Mouse (Mus musculus): Measurements from ENCODE around the gene Grwd1. TPM values are rescaled to one million over a fixed set of nuclear protein-coding genes. Genes with fewer than 3 reads are reported as not detected.

The Grwd1 gene
- polyA plus RNA-seq, 1 experiment from 2014 or later: 45.8 TPM

GRCm38 (mm10) chr7:45797661-45798510 is 32.9 kb downstream of the Grwd1 start:
- Histone ChIP-seq H3K27ac (ENCODE audit: low read length) (no peak overlapping the region), H3K4me3 (ENCODE audit: low read depth, low read length) (peak overlapping the region; percentile 22)
- WGBS: 2% methylated on average over 60 of the region's 60 CpGs

GRCm38 (mm10) chr7:45796950-45797349 is 33.8 kb downstream of the Grwd1 start:
- Histone ChIP-seq H3K9ac (ENCODE audit: low read depth, low read length) (no peak overlapping the region; the same call in 1 of the 2 replicates), H3K27me3 (ENCODE audit: control insufficient read depth, insufficient read depth, low read depth, low read length) (no peaks in the 10 kb centered on the region; the same call in 1 of the 2 replicates), H3K4me1 (ENCODE audit: control insufficient read depth, insufficient read depth, low read length) (peaks cover 23% of the 10 kb centered on the region), H3K9me3 (replicated peaks; ENCODE audit: control insufficient read depth, low read length, poor library complexity, severe bottlenecking) (no peaks in the 10 kb centered on the region), H3K36me3 (ENCODE audit: control insufficient read depth, insufficient read depth, low read length) (peaks cover 37% of the 10 kb centered on the region), H3K27ac (ENCODE audit: low read length) (no peak overlapping the region), H3K4me3 (ENCODE audit: low read depth, low read length) (no peak overlapping the region), H3K4me2 (ENCODE audit: low read length) (no peak overlapping the region)
- ATAC-seq: no peak
- WGBS: 38% methylated on average over 6 of the region's 6 CpGs

More at GRCm38 (mm10) chr7:45797661-45798510, 32.9 kb downstream of the Grwd1 start:
- no peaks in the 10 kb centered on the region for H3K9me3 ChIP-seq (replicated peaks; ENCODE audit: control insufficient read depth, low read length, poor library complexity, severe bottlenecking)
- peaks cover 35% of the 10 kb centered on the region for H3K36me3 ChIP-seq (ENCODE audit: control insufficient read depth, insufficient read depth, low read length)
- peak overlapping the region; percentile 49 for H3K9ac ChIP-seq (ENCODE audit: low read depth, low read length)
- no peaks in the 10 kb centered on the region; the same call in 1 of the 2 replicates for H3K27me3 ChIP-seq (ENCODE audit: control insufficient read depth, insufficient read depth, low read depth, low read length)
- no peak for ATAC-seq
- H3K4me2 ChIP-seq (ENCODE audit: low read length): peak overlapping the region; percentile 47
- peaks cover 23% of the 10 kb centered on the region for H3K4me1 ChIP-seq (ENCODE audit: control insufficient read depth, insufficient read depth, low read length)

GRCm38 (mm10) chr7:45794971-45795370 is 35.8 kb downstream of the Grwd1 start:
- Histone ChIP-seq H3K36me3 (ENCODE audit: control insufficient read depth, insufficient read depth, low read length) (peaks cover 46% of the 10 kb centered on the region), H3K27me3 (ENCODE audit: control insufficient read depth, insufficient read depth, low read depth, low read length) (no peaks in the 10 kb centered on the region; the same call in 1 of the 2 replicates), H3K4me3 (ENCODE audit: low read depth, low read length) (no peak overlapping the region), H3K9me3 (replicated peaks; ENCODE audit: control insufficient read depth, low read length, poor library complexity, severe bottlenecking) (no peaks in the 10 kb centered on the region), H3K27ac (ENCODE audit: low read length) (no peak overlapping the region), H3K4me2 (ENCODE audit: low read length) (no peak overlapping the region), H3K9ac (ENCODE audit: low read depth, low read length) (0 out of 2 replicates have a peak overlapping the region, but pooled peaks have one; percentile 15), H3K4me1 (ENCODE audit: control insufficient read depth, insufficient read depth, low read length) (peaks cover 17% of the 10 kb centered on the region)
- 96% methylated on average over 29 of the region's 29 CpGs for WGBS
- no peak for ATAC-seq

GRCm38 (mm10) chr7:45793969-45794585 is 36.7 kb downstream of the Grwd1 start:
- 90% methylated on average over 41 of the region's 44 CpGs for WGBS
- Histone ChIP-seq H3K4me3 (ENCODE audit: low read depth, low read length) (no peak overlapping the region), H3K9me3 (replicated peaks; ENCODE audit: control insufficient read depth, low read length, poor library complexity, severe bottlenecking) (no peaks in the 10 kb centered on the region), H3K27ac (ENCODE audit: low read length) (no peak overlapping the region), H3K27me3 (ENCODE audit: control insufficient read depth, insufficient read depth, low read depth, low read length) (no peaks in the 10 kb centered on the region; the same call in 1 of the 2 replicates), H3K4me2 (ENCODE audit: low read length) (no peak overlapping the region), H3K9ac (ENCODE audit: low read depth, low read length) (no peak overlapping the region), H3K36me3 (ENCODE audit: control insufficient read depth, insufficient read depth, low read length) (peaks cover 55% of the 10 kb centered on the region), H3K4me1 (ENCODE audit: control insufficient read depth, insufficient read depth, low read length) (peaks cover 17% of the 10 kb centered on the region)
- ATAC-seq: no peak

DNA sequence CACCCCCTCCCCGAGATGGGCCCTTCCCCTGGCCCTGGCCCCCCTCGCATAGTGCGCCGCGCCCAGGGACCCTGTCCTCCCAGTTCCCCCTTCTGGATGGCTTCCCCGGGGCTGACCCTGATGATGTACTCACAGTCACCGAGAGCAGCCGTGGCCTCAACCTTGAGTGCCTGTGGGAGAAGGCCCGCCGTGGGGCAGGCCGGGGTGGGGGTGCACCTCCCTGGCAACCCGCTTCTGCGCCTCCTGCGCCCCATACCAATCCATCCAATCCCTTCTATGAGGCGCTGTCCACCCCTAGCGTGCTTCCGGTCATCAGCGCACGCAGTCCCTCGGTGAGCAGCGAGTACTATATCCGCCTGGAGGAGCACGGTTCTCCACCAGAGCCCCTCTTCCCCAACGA is 37.5 kb downstream of the Grwd1 start:
- Histone ChIP-seq H3K4me3 (ENCODE audit: low read depth, low read length) (no peak overlapping the region), H3K9ac (ENCODE audit: low read depth, low read length) (no peak overlapping the region), H3K9me3 (replicated peaks; ENCODE audit: control insufficient read depth, low read length, poor library complexity, severe bottlenecking) (no peaks in the 10 kb centered on the region), H3K36me3 (ENCODE audit: control insufficient read depth, insufficient read depth, low read length) (peaks cover 60% of the 10 kb centered on the region), H3K27ac (ENCODE audit: low read length) (no peak overlapping the region), H3K4me2 (ENCODE audit: low read length) (no peak overlapping the region), H3K4me1 (ENCODE audit: control insufficient read depth, insufficient read depth, low read length) (peaks cover 15% of the 10 kb centered on the region), H3K27me3 (ENCODE audit: control insufficient read depth, insufficient read depth, low read depth, low read length) (no peaks in the 10 kb centered on the region; the same call in 1 of the 2 replicates)
- no peak for ATAC-seq
- 84% methylated on average over 22 of the region's 24 CpGs for WGBS

GRCm38 (mm10) chr7:45791756-45792490 is 38.8 kb downstream of the Grwd1 start:
- no peak; the same call in 1 of the 2 replicates for ATAC-seq
- Histone ChIP-seq H3K27me3 (ENCODE audit: control insufficient read depth, insufficient read depth, low read depth, low read length) (no peaks in the 10 kb centered on the region; the same call in 1 of the 2 replicates), H3K4me2 (ENCODE audit: low read length) (no peak overlapping the region), H3K36me3 (ENCODE audit: control insufficient read depth, insufficient read depth, low read length) (peaks cover 66% of the 10 kb centered on the region), H3K9me3 (replicated peaks; ENCODE audit: control insufficient read depth, low read length, poor library complexity, severe bottlenecking) (no peaks in the 10 kb centered on the region), H3K27ac (ENCODE audit: low read length) (no peak overlapping the region), H3K4me1 (ENCODE audit: control insufficient read depth, insufficient read depth, low read length) (peaks cover 13% of the 10 kb centered on the region), H3K4me3 (ENCODE audit: low read depth, low read length) (no peak overlapping the region), H3K9ac (ENCODE audit: low read depth, low read length) (no peak overlapping the region)
- WGBS: 75% methylated on average over 17 of the region's 17 CpGs

DNA sequence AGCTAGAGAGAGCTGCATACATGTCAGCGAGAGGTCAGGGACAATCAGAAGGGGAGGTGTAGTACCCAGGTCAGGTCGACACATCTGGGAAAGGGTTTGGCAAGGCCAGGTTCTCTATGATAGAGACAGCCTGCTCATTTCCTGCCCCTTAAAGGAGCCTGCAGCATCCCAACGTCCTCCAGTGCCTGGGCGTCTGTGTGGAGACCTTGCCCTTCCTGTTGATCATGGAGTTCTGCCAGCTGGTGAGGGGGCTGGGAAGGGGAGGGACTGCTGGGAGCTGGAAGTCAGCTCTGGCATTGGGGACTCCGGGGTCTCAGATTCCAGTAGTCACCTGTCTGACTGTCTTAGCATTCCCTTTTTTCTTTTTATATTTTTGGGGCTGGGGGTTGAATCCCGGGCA is 40.0 kb downstream of the Grwd1 start:
- ATAC-seq: no peak
- H3K9ac ChIP-seq (ENCODE audit: low read depth, low read length): no peak overlapping the region
- no peak overlapping the region for H3K4me2 ChIP-seq (ENCODE audit: low read length)
- H3K4me1 ChIP-seq (ENCODE audit: control insufficient read depth, insufficient read depth, low read length): peaks cover 20% of the 10 kb centered on the region
- H3K9me3 ChIP-seq (replicated peaks; ENCODE audit: control insufficient read depth, low read length, poor library complexity, severe bottlenecking): no peaks in the 10 kb centered on the region
- 79% methylated on average over 6 of the region's 6 CpGs for WGBS
- H3K4me3 ChIP-seq (ENCODE audit: low read depth, low read length): no peak overlapping the region
- no peaks in the 10 kb centered on the region; the same call in 1 of the 2 replicates for H3K27me3 ChIP-seq (ENCODE audit: control insufficient read depth, insufficient read depth, low read depth, low read length)
- H3K36me3 ChIP-seq (ENCODE audit: control insufficient read depth, insufficient read depth, low read length): peaks cover 66% of the 10 kb centered on the region
- no peak overlapping the region for H3K27ac ChIP-seq (ENCODE audit: low read length)

DNA sequence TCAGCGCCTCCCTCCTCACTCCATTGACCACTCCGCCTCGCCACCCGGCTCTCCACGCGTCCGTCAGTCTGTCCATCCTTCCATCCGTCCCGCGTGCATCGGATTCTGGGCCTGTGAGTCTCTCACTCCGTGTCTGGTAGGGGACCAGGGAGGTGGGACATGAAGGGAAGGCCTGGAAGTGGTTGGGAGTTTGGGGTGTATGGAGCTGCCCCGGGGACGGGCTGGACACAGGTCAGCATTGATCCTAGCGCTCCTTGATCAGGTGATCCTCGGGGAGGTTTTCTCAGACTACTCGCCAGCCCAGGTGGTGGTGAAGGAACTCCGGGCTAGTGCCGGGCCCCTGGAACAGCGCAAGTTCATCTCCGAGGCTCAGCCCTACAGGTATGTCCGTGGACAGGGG is 43.1 kb downstream of the Grwd1 start:
- Histone ChIP-seq H3K36me3 (ENCODE audit: control insufficient read depth, insufficient read depth, low read length) (peaks cover 39% of the 10 kb centered on the region), H3K9me3 (replicated peaks; ENCODE audit: control insufficient read depth, low read length, poor library complexity, severe bottlenecking) (no peaks in the 10 kb centered on the region), H3K27me3 (ENCODE audit: control insufficient read depth, insufficient read depth, low read depth, low read length) (no peaks in the 10 kb centered on the region), H3K4me3 (ENCODE audit: low read depth, low read length) (no peak overlapping the region; the same call in 1 of the 2 replicates), H3K9ac (ENCODE audit: low read depth, low read length) (no peak overlapping the region; the same call in 1 of the 2 replicates), H3K27ac (ENCODE audit: low read length) (no peak overlapping the region), H3K4me1 (ENCODE audit: control insufficient read depth, insufficient read depth, low read length) (peaks cover 24% of the 10 kb centered on the region), H3K4me2 (ENCODE audit: low read length) (peak overlapping the region; percentile 90; the same call in 1 of the 2 replicates)
- no peak for ATAC-seq
- 88% methylated on average over 22 of the region's 22 CpGs for WGBS

All from midbrain, embryonic 16.5 days (tissue).